Mouse (Mus musculus): ENCODE data around the gene Cyp2b13. TPM values are rescaled to one million over a fixed set of nuclear protein-coding genes. Genes with fewer than 3 reads are reported as not detected.
"Not testable (repeated sequence)": the region's sequence is repeated elsewhere in the genome, so short reads cannot be mapped to it uniquely, and the experiment has no call there.

Gene Cyp2b13
- polyA plus RNA-seq (2015; fragmentation: Nextera tagmentation; extraction: Ambion mirVana): not detected in 2 replicates

DNA sequence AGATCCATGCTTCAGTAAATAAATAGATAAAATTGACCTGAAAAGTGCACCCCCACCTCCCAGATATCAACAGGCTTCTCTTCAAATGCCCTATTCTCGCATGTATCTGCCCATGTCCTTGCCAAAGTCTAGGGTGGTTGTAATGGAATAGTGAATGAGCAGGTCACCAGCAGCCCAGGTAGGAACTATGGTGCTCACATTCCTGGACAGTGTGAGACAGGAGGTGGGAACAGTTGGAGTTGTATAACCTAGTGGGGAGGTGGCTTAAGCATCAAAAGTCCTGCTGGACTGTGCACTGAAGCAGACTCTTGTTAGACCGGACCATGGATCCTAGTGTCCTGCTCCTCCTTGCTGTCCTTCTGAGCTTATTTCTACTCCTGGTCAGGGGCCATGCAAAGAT is at the start of gene Cyp2b13:
Cyp2b13 (plus strand) TSS at position 301 of the 400 bp plus-strand sequence.
- ATAC-seq; H3K9me3 ChIP-seq (ENCODE audit: control insufficient read depth); H3K36me3 ChIP-seq (ENCODE audit: control insufficient read depth, insufficient read depth); H3K4me3 ChIP-seq (ENCODE audit: low read depth, low read length); H3K4me2 ChIP-seq (replicated peaks; ENCODE audit: low read depth); H3K9ac ChIP-seq (ENCODE audit: low read depth, low read length); H3K27me3 ChIP-seq (replicated peaks; ENCODE audit: control insufficient read depth, insufficient read depth, low read length); H3K27ac ChIP-seq (ENCODE audit: low read depth, low read length); H3K4me1 ChIP-seq (replicated peaks; ENCODE audit: control insufficient read depth, insufficient read depth, low read length): not testable (repeated sequence)
- 62% methylated on average over 1 of the region's 2 CpGs for WGBS

DNA sequence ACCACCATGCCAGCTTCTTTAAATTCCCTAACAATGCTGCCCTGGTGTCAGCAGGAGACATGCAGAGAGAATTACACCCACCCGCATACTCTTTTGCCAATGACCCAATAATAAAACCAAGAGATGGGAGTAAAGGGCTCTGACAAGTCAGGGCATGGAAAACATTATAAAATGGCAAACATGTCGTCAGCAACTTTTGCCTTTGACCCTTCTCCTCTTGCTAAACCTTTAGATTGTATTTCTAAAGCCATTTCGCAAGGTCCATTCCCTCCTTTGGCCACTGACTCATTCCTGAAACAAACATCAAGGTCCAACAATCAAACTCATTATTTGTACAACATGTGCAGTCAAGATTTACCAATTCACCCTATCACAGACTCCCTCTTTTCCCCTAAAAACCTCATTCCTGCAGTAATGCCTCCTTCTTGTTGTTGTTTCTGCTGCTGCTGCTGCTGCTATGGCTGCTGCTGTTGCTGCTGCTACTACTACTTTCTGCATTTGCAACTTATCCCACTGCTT is 41.4 kb upstream of the Cyp2b13 start:
- not testable (repeated sequence) for H3K9me3 ChIP-seq (ENCODE audit: control insufficient read depth); ATAC-seq; H3K4me2 ChIP-seq (replicated peaks; ENCODE audit: low read depth); H3K27ac ChIP-seq (ENCODE audit: low read depth, low read length); H3K4me1 ChIP-seq (replicated peaks; ENCODE audit: control insufficient read depth, insufficient read depth, low read length); H3K36me3 ChIP-seq (ENCODE audit: control insufficient read depth, insufficient read depth); H3K27me3 ChIP-seq (replicated peaks; ENCODE audit: control insufficient read depth, insufficient read depth, low read length); H3K9ac ChIP-seq (ENCODE audit: low read depth, low read length); H3K4me3 ChIP-seq (ENCODE audit: low read depth, low read length)
- WGBS: 50% methylated on average over 1 of the region's 3 CpGs

DNA sequence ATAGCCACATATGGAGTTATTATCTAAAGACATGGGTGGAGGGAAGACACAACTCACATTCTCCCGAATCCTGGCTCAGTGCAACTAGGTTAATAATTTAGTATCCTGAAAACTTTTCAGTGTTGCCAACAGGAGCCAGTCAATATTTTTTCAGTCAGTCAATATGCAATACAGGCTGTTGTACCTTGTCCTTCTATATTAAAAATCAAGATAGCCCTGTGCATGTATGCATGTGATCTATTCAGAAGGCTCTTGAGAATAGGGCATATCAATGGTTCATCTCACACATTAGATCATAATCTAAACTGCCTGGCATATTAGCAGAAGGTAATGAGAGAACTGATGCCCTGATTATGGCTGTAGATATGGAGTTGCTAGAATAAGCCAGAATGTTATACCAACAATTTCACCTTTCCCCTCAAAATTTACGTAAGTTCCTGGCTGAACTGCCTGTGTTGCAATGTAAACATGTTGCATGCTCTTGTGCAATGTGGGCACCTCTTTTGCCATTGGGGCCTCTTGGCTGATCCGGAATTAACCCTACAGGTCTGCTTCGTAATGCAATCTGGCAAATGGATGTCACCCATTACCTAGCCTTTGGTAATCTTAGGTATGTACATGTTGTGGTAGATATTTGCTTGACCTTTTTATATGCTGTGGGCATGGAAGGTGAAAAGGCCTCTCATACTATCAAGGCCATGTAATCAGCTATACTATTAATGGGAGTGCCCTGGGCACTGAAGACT is 6.2 kb upstream of the Cyp2b13 start:
- not testable (repeated sequence) for H3K27ac ChIP-seq (ENCODE audit: low read depth, low read length); ATAC-seq; H3K4me2 ChIP-seq (replicated peaks; ENCODE audit: low read depth); H3K4me3 ChIP-seq (ENCODE audit: low read depth, low read length); H3K9me3 ChIP-seq (ENCODE audit: control insufficient read depth); H3K4me1 ChIP-seq (replicated peaks; ENCODE audit: control insufficient read depth, insufficient read depth, low read length); H3K27me3 ChIP-seq (replicated peaks; ENCODE audit: control insufficient read depth, insufficient read depth, low read length); H3K9ac ChIP-seq (ENCODE audit: low read depth, low read length); H3K36me3 ChIP-seq (ENCODE audit: control insufficient read depth, insufficient read depth)
- WGBS: 85% methylated on average over 3 of the region's 4 CpGs

DNA sequence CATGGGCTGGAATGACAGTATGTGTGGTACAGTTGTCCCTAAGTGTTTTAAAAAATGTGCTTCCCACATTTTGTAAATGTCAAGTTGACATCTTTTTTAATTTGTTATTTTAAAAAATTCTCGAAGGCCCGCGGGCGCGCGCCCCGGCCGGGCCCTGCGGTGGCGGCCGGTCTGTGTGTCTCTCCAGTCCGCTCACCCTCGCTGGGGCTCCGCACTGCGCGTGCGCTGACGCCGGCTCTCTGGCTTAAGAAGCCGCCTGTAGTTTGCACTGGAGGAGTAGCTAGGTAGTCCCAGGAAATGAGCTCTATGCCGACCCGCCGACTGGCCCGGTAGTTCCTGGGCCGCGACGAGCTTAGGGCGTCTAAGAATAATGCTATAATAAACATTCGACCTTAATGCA is 10.4 kb downstream of the Cyp2b13 start:
- ATAC-seq; H3K9ac ChIP-seq (ENCODE audit: low read depth, low read length); H3K27me3 ChIP-seq (replicated peaks; ENCODE audit: control insufficient read depth, insufficient read depth, low read length); H3K36me3 ChIP-seq (ENCODE audit: control insufficient read depth, insufficient read depth); H3K4me1 ChIP-seq (replicated peaks; ENCODE audit: control insufficient read depth, insufficient read depth, low read length); H3K4me2 ChIP-seq (replicated peaks; ENCODE audit: low read depth); H3K9me3 ChIP-seq (ENCODE audit: control insufficient read depth); H3K27ac ChIP-seq (ENCODE audit: low read depth, low read length); H3K4me3 ChIP-seq (ENCODE audit: low read depth, low read length): not testable (repeated sequence)
- 41% methylated on average over 29 of the region's 29 CpGs for WGBS

DNA sequence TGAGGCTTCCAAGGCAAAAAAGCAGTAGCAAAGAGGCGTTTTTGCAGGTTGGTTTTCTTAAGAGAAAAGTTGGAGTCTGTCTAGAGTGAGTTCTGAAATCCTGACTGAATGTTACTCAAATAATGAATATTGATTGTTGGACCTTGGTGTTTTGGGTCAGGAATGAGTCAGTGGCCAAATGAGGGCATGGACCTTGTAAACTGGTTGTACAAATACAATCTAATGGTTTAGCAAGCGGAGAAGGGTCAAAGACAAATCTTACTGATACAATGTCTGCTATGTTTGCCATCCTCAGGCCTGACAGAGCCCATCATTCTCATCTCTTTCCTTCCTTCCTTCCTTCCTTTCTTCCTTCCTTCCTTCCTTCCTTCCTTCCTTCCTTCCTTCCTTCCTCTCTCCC is 21.3 kb downstream of the Cyp2b13 start:
- Histone ChIP-seq H3K4me2 (replicated peaks; ENCODE audit: low read depth) (no peak overlapping the region), H3K27me3 (replicated peaks; ENCODE audit: control insufficient read depth, insufficient read depth, low read length) (no peaks in the 10 kb centered on the region), H3K9me3 (ENCODE audit: control insufficient read depth) (no peaks in the 10 kb centered on the region), H3K9ac (ENCODE audit: low read depth, low read length) (no peak overlapping the region), H3K27ac (ENCODE audit: low read depth, low read length) (no peak overlapping the region), H3K4me1 (replicated peaks; ENCODE audit: control insufficient read depth, insufficient read depth, low read length) (no peaks in the 10 kb centered on the region), H3K4me3 (ENCODE audit: low read depth, low read length) (no peak overlapping the region), H3K36me3 (ENCODE audit: control insufficient read depth, insufficient read depth) (no peaks in the 10 kb centered on the region)
- no peak for TF ChIP-seq CTCF (IDR thresholded peaks at IDR 0.05; ENCODE audit: low read depth)
- ATAC-seq: no peak
- 56% methylated on average over 2 of the region's 2 CpGs for WGBS

DNA sequence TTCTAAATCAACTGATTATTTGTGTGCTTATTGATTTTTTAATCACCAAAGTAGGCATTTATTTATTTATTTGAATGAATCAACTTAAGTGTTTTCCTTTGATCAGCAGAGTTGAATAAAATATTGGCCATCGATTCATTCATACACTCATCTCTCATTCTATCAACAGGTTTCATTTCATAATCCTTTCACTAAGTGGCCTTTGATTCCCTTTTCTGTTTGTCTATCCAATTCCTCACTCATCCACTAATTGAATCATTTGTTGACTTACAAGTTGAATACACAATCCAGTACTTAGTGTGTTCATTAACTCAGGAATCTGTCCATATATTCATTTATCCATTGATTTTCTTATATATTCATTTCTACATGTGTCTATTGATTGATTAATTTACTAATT is 26.1 kb downstream of the Cyp2b13 start:
- no peak for ATAC-seq

DNA sequence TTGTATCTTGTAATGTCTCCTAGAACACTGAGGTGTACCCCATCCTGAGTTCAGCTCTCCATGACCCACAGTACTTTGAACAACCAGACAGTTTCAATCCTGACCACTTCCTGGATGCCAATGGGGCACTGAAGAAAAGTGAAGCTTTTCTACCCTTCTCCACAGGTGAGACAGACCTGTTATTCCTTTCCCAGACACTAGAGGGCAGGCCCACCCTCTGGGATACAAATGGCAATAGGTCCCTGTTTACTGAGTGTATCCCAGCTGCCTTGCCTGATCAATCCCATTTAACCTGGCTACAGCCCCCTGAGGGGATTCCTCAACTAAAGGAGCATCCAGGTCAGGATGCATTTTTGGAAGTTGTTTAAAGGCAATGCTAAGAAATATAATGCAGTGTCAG is 27.3 kb downstream of the Cyp2b13 start:
- ATAC-seq; H3K4me2 ChIP-seq (replicated peaks; ENCODE audit: low read depth); H3K4me1 ChIP-seq (replicated peaks; ENCODE audit: control insufficient read depth, insufficient read depth, low read length); H3K9me3 ChIP-seq (ENCODE audit: control insufficient read depth); H3K36me3 ChIP-seq (ENCODE audit: control insufficient read depth, insufficient read depth); H3K4me3 ChIP-seq (ENCODE audit: low read depth, low read length); H3K27me3 ChIP-seq (replicated peaks; ENCODE audit: control insufficient read depth, insufficient read depth, low read length); H3K27ac ChIP-seq (ENCODE audit: low read depth, low read length); H3K9ac ChIP-seq (ENCODE audit: low read depth, low read length): not testable (repeated sequence)
- TF ChIP-seq CTCF (IDR thresholded peaks at IDR 0.05; ENCODE audit: low read depth): peak; percentile 42

More for the DNA sequence above, 26.1 kb downstream of the Cyp2b13 start:
- 89% methylated on average over 1 of the region's 1 CpGs for WGBS
- Histone ChIP-seq H3K27me3 (replicated peaks; ENCODE audit: control insufficient read depth, insufficient read depth, low read length) (no peaks in the 10 kb centered on the region), H3K36me3 (ENCODE audit: control insufficient read depth, insufficient read depth) (no peaks in the 10 kb centered on the region), H3K9ac (ENCODE audit: low read depth, low read length) (no peak overlapping the region), H3K27ac (ENCODE audit: low read depth, low read length) (no peak overlapping the region), H3K4me2 (replicated peaks; ENCODE audit: low read depth) (no peak overlapping the region), H3K4me3 (ENCODE audit: low read depth, low read length) (no peak overlapping the region), H3K4me1 (replicated peaks; ENCODE audit: control insufficient read depth, insufficient read depth, low read length) (no peaks in the 10 kb centered on the region), H3K9me3 (ENCODE audit: control insufficient read depth) (peaks cover 4% of the 10 kb centered on the region; the same call in 1 of the 2 replicates)
- TF ChIP-seq CTCF (IDR thresholded peaks at IDR 0.05; ENCODE audit: low read depth): no peak

DNA sequence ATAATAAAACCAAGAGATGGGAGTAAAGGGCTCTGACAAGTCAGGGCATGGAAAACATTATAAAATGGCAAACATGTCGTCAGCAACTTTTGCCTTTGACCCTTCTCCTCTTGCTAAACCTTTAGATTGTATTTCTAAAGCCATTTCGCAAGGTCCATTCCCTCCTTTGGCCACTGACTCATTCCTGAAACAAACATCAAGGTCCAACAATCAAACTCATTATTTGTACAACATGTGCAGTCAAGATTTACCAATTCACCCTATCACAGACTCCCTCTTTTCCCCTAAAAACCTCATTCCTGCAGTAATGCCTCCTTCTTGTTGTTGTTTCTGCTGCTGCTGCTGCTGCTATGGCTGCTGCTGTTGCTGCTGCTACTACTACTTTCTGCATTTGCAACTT is 78.3 kb downstream of the Cyp2b13 start:
- H3K36me3 ChIP-seq (ENCODE audit: control insufficient read depth, insufficient read depth); ATAC-seq; H3K4me3 ChIP-seq (ENCODE audit: low read depth, low read length); H3K4me2 ChIP-seq (replicated peaks; ENCODE audit: low read depth); H3K4me1 ChIP-seq (replicated peaks; ENCODE audit: control insufficient read depth, insufficient read depth, low read length); H3K9ac ChIP-seq (ENCODE audit: low read depth, low read length); H3K9me3 ChIP-seq (ENCODE audit: control insufficient read depth); H3K27me3 ChIP-seq (replicated peaks; ENCODE audit: control insufficient read depth, insufficient read depth, low read length); H3K27ac ChIP-seq (ENCODE audit: low read depth, low read length): not testable (repeated sequence)
- WGBS: no CpG with 5 or more reads among the region's 2 CpGs

DNA sequence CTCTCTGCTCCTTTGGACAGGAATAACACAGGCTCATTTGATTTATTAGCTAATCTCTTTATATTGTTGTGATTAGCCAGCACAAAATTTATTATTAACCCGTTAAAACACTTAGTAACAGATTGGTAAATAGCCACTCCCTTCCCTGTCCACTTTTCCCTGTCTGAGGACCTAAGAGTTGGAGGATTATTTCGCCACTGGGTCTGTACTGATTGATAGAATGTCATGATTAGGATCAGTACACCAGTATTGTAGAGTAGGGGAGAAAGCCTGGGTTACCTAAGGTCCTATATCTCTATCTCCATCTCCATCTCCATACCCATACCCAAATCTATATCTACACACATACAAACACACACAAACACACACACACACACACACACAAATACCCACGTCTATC is 82.4 kb downstream of the Cyp2b13 start:
- 89% methylated on average over 1 of the region's 3 CpGs for WGBS
- not testable (repeated sequence) for H3K27me3 ChIP-seq (replicated peaks; ENCODE audit: control insufficient read depth, insufficient read depth, low read length); H3K36me3 ChIP-seq (ENCODE audit: control insufficient read depth, insufficient read depth); H3K9me3 ChIP-seq (ENCODE audit: control insufficient read depth); H3K4me3 ChIP-seq (ENCODE audit: low read depth, low read length); H3K9ac ChIP-seq (ENCODE audit: low read depth, low read length); ATAC-seq; H3K27ac ChIP-seq (ENCODE audit: low read depth, low read length); H3K4me1 ChIP-seq (replicated peaks; ENCODE audit: control insufficient read depth, insufficient read depth, low read length); H3K4me2 ChIP-seq (replicated peaks; ENCODE audit: low read depth)

Measured in intestine, postnatal 0 days (tissue).